Mouse (Mus musculus): ENCODE results near the gene Il4ra. TPM values are rescaled to one million over a fixed set of nuclear protein-coding genes. Genes with fewer than 3 reads are reported as not detected.

Il4ra gene
- polyA plus RNA-seq, 1 experiment from 2014 or later: 6.9 TPM

DNA sequence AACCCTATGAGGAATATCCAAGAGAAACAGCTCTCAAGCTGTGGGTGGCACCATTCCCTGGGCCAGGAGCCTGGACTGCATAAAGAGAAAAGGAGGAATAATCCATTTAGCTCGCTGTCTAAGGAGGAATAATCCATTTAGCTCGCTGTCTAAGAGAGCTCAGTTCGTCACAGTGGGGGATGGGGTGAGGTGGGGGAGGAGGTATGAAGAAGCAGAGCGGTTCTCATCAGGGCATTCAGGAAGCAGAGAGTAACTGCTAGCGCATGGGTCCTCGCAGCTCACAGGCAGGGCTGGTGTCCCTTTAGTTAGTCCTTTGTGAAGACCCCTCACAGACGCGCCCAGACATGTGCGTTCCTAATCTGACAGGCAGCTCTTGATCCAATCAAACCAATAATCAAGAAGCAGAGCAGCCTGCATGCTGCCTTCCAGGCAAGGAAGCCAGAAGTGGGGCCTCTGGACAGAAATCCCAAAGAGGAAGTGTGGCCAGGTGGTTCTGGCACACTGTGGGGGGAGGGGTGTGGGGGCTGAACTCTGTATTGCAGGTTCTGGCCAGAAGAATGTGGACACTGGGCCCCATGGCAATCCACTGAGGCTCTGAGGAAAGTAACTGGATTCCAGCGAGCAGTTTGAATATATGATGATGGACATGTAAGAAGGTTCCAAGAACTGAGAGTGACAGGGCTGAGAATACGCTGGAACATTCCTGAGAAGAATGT, 9.4 kb upstream of the Il4ra start:
- H3K27me3 ChIP-seq (ENCODE audit: control insufficient read depth, insufficient read depth, low read depth, low read length): no peaks in the 10 kb centered on the region
- no peaks in the 10 kb centered on the region for H3K36me3 ChIP-seq (ENCODE audit: control insufficient read depth, insufficient read depth)
- ATAC-seq (ENCODE audit: low read depth): no peak
- H3K4me3 ChIP-seq (ENCODE audit: low read depth, low read length): no peak overlapping the region
- H3K4me1 ChIP-seq (ENCODE audit: control insufficient read depth, low read depth, low read length): no peaks in the 10 kb centered on the region
- H3K4me2 ChIP-seq (ENCODE audit: low read depth, low read length): no peak overlapping the region
- no peak overlapping the region for H3K27ac ChIP-seq (ENCODE audit: low read length)
- no peaks in the 10 kb centered on the region for H3K9me3 ChIP-seq (replicated peaks; ENCODE audit: control insufficient read depth, low read length)
- WGBS (ENCODE audit: insufficient replicate concordance): 37% methylated on average over 11 of the region's 11 CpGs
- H3K9ac ChIP-seq (ENCODE audit: low read depth, low read length): no peak overlapping the region

DNA sequence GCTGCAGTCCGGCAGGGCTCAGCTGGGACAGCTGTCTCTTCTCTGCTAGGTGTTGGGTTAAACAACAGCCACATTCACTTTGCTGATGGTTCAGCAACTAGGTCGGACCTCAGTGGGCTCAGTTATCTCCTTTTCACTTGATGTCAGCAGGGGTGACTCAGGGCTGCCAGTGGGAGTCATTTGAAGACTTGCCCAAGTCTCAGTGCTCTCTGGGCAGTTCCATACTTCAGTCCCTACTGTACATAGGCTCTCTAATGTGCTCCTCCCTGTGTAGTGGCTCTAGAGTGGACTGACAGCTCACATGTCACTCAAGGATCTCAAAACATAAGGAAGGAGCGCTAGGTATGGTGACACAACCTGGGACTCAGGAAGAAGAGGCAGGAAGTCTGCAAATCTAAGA, 8.4 kb upstream of the Il4ra start:
- Histone ChIP-seq H3K27ac (ENCODE audit: low read length) (no peak overlapping the region), H3K9ac (ENCODE audit: low read depth, low read length) (no peak overlapping the region), H3K27me3 (ENCODE audit: control insufficient read depth, insufficient read depth, low read depth, low read length) (no peaks in the 10 kb centered on the region), H3K9me3 (replicated peaks; ENCODE audit: control insufficient read depth, low read length) (no peaks in the 10 kb centered on the region), H3K36me3 (ENCODE audit: control insufficient read depth, insufficient read depth) (no peaks in the 10 kb centered on the region), H3K4me1 (ENCODE audit: control insufficient read depth, low read depth, low read length) (no peaks in the 10 kb centered on the region), H3K4me2 (ENCODE audit: low read depth, low read length) (no peak overlapping the region), H3K4me3 (ENCODE audit: low read depth, low read length) (no peak overlapping the region)
- whole genome bisulfite sequencing (ENCODE audit: insufficient replicate concordance): 30% methylated on average over 3 of the region's 3 CpGs
- no peak for ATAC-seq (ENCODE audit: low read depth)

DNA sequence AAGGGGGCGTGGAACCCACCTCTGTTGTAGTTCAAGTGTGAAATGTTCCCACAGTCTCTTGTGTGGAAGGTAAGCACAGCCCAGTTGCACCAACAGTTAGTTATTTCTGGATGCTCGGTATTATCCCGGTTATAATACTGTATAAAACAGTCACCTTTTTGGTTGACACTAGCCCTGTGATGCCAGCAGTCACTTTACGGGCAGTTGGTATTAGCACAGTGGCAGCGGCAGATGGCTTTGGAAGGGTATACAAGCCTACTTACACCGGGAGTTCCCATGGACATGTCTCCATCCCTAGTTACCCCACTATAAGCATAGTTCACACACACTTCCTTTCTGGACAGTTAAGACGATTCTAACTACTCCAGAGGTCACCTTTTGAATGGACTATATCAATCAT, 6.6 kb upstream of the Il4ra start:
- 66% methylated on average over 7 of the region's 7 CpGs for WGBS (ENCODE audit: insufficient replicate concordance)
- H3K4me2 ChIP-seq (ENCODE audit: low read depth, low read length): no peak overlapping the region
- H3K36me3 ChIP-seq (ENCODE audit: control insufficient read depth, insufficient read depth): no peaks in the 10 kb centered on the region
- H3K9ac ChIP-seq (ENCODE audit: low read depth, low read length): no peak overlapping the region
- H3K27me3 ChIP-seq (ENCODE audit: control insufficient read depth, insufficient read depth, low read depth, low read length): peaks cover 3% of the 10 kb centered on the region; the same call in 1 of the 2 replicates
- no peak overlapping the region for H3K4me3 ChIP-seq (ENCODE audit: low read depth, low read length)
- no peaks in the 10 kb centered on the region; the same call in 1 of the 2 replicates for H3K4me1 ChIP-seq (ENCODE audit: control insufficient read depth, low read depth, low read length)
- no peak for ATAC-seq (ENCODE audit: low read depth)
- no peak overlapping the region for H3K27ac ChIP-seq (ENCODE audit: low read length)
- no peaks in the 10 kb centered on the region for H3K9me3 ChIP-seq (replicated peaks; ENCODE audit: control insufficient read depth, low read length)

DNA sequence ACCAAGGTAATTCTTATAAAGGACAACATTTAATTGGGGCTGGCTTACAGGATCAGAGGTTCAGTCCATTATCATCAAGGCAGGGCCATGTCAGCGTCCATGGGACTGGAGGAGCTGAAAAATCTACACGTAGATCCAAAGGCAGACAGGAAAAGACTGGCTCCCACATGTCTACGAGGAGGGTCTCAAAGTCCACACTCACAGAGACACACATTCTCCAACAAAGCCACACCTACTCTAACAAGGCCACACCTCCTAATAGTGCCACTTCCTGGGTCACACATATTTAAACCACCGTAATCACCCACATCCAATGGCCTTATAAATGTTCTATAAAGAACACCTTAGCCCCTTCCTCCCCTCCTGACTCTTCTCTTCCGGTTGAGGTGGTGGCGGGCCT, 5.2 kb upstream of the Il4ra start:
- Histone ChIP-seq H3K36me3 (ENCODE audit: control insufficient read depth, insufficient read depth) (no peaks in the 10 kb centered on the region), H3K4me1 (ENCODE audit: control insufficient read depth, low read depth, low read length) (peaks cover 12% of the 10 kb centered on the region), H3K9me3 (replicated peaks; ENCODE audit: control insufficient read depth, low read length) (no peaks in the 10 kb centered on the region), H3K27ac (ENCODE audit: low read length) (no peak overlapping the region), H3K9ac (ENCODE audit: low read depth, low read length) (no peak overlapping the region), H3K27me3 (ENCODE audit: control insufficient read depth, insufficient read depth, low read depth, low read length) (peaks cover 5% of the 10 kb centered on the region; the same call in 1 of the 2 replicates), H3K4me3 (ENCODE audit: low read depth, low read length) (no peak overlapping the region), H3K4me2 (ENCODE audit: low read depth, low read length) (no peak overlapping the region)
- ATAC-seq (ENCODE audit: low read depth): no peak
- WGBS (ENCODE audit: insufficient replicate concordance): 66% methylated on average over 6 of the region's 6 CpGs

DNA sequence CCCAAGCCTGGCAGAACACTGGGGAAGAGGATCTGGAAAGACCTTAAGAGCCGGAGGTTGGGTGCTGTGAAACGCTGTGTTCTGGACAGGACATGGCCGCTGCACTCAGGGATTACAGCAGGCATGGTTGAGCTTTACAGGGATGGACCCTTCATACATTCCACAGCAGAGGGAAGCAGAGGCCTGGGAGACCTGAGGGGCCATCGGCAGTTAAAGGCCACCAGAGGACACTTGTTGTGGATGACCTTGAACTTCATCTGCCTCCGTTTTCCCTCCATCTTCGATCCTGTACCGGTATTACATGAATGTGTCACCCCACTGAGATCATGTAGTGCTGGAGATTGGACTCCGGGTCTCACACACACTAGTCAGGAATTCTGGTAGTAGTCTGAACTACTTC, 2.0 kb upstream of the Il4ra start:
- Histone ChIP-seq H3K4me2 (ENCODE audit: low read depth, low read length) (no peak overlapping the region), H3K4me3 (ENCODE audit: low read depth, low read length) (no peak overlapping the region), H3K9ac (ENCODE audit: low read depth, low read length) (no peak overlapping the region), H3K27me3 (ENCODE audit: control insufficient read depth, insufficient read depth, low read depth, low read length) (peaks cover 5% of the 10 kb centered on the region; the same call in 1 of the 2 replicates), H3K4me1 (ENCODE audit: control insufficient read depth, low read depth, low read length) (peaks cover 25% of the 10 kb centered on the region), H3K27ac (ENCODE audit: low read length) (no peak overlapping the region), H3K9me3 (replicated peaks; ENCODE audit: control insufficient read depth, low read length) (no peaks in the 10 kb centered on the region), H3K36me3 (ENCODE audit: control insufficient read depth, insufficient read depth) (no peaks in the 10 kb centered on the region)
- 76% methylated on average over 8 of the region's 8 CpGs for WGBS (ENCODE audit: insufficient replicate concordance)
- no peak for ATAC-seq (ENCODE audit: low read depth)

DNA sequence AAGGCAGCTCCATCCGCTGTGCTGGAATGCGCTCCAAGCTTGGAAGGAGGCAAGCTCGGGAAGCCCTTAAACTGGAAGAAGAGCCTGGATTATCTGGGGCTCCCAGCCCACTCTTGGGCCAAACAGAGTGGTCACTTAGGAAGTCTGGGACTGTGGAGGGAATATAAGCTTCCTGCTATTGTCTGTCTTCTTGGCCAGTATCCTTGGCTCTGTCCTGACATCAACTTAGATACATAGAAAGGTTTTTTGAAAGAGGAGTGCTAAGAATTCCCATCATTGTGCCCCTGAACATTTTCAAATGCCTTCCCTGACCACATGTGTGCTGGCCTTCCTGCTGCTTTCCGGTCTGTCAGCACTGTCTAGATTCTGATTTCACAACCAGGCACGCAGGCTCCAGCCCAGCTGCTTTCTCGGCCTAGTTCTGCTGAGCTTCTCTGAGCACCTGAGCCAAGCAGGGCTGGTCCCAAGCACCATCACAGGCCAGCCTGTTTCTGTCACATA, 989 bp upstream of the Il4ra start:
- Histone ChIP-seq H3K27me3 (ENCODE audit: control insufficient read depth, insufficient read depth, low read depth, low read length) (peaks cover 5% of the 10 kb centered on the region; the same call in 1 of the 2 replicates), H3K4me1 (ENCODE audit: control insufficient read depth, low read depth, low read length) (peaks cover 33% of the 10 kb centered on the region), H3K4me3 (ENCODE audit: low read depth, low read length) (no peak overlapping the region), H3K36me3 (ENCODE audit: control insufficient read depth, insufficient read depth) (no peaks in the 10 kb centered on the region), H3K4me2 (ENCODE audit: low read depth, low read length) (peak overlapping the region; percentile 91), H3K9me3 (replicated peaks; ENCODE audit: control insufficient read depth, low read length) (no peaks in the 10 kb centered on the region), H3K27ac (ENCODE audit: low read length) (peak overlapping the region; percentile 60), H3K9ac (ENCODE audit: low read depth, low read length) (peak overlapping the region; percentile 32; the same call in 1 of the 2 replicates)
- WGBS (ENCODE audit: insufficient replicate concordance): 40% methylated on average over 6 of the region's 6 CpGs
- no peak for ATAC-seq (ENCODE audit: low read depth)

DNA sequence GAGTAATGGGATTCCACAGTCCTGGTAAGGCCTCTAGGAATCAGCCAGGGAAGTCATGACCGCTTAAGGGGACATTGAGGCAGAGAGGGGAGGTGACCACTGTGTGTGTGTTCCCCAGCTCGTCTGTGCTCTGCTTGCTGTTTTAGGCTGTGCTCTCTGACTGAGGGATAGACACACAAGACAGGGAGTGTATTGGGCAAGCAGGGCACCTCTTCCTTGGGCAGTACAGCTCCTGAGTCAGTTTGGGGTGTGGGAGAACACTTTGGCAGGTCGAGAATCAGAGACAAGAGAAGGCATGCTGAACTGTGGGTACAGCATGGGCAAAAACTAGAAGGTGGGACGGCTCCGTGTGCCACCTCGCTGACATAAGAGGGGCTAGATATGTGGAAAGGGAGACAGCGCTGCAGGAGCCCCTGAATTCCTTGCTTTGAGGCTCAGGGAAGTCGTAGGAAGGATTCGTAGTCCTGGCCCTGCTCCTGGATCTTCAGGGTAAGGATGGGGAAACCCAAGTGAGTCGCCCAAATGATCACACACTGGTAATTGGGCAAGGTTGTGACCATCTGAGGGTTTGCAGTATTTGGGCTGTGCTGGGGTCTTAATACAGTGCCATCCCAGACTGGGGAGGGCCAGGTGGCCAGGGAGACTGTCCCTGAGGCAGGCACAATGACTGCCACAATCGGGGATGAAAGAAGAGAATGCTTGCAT, 1.1 kb downstream of the Il4ra start:
- H3K4me3 ChIP-seq (ENCODE audit: low read depth, low read length): peak overlapping the region; percentile 68
- WGBS (ENCODE audit: insufficient replicate concordance): 46% methylated on average over 11 of the region's 11 CpGs

DNA sequence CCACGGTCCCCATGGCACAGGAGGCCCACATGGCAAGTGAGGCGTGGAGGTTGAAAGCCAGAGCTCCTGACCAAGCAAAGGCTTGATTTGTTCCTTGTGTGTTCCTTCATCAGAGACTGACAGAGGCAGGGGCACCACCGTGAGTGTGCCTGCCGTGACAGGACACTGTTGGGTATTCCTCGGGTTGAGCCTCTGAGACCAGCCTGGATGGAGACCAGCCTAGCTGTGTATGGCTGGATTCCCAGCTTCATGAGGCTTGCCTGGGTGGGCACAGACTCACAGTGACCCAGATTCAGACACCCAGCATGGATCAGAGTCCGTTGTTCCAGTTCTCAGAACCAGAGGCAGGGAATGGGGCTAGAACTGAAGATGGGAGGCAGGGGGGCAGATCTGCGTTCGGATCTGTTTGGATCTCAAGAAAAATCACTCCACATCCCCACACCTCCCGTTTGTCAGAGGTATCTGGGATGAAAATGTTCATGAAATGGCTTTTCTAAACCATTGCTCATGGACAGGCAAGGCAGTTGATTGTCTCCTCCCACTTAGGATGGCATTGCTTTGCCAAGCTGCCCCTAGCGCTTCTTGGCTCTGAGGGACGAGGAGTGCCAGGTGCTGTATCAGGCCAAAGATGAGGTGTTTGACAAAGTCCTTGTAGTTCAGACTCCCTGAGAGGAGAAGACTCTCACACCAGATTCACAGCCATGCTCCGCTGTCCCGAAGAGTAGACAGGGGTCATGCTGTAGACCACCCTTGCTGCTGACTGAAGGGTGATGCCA, 1.9 kb downstream of the Il4ra start:
- H3K9me3 ChIP-seq (replicated peaks; ENCODE audit: control insufficient read depth, low read length): no peaks in the 10 kb centered on the region
- peaks cover 5% of the 10 kb centered on the region; the same call in 1 of the 2 replicates for H3K27me3 ChIP-seq (ENCODE audit: control insufficient read depth, insufficient read depth, low read depth, low read length)
- no peak for ATAC-seq (ENCODE audit: low read depth)
- peak overlapping the region; percentile 68 for H3K4me3 ChIP-seq (ENCODE audit: low read depth, low read length)
- WGBS (ENCODE audit: insufficient replicate concordance): 67% methylated on average over 13 of the region's 13 CpGs
- H3K4me1 ChIP-seq (ENCODE audit: control insufficient read depth, low read depth, low read length): peaks cover 45% of the 10 kb centered on the region
- peak overlapping the region; percentile 91 for H3K4me2 ChIP-seq (ENCODE audit: low read depth, low read length)
- H3K27ac ChIP-seq (ENCODE audit: low read length): no peak overlapping the region
- H3K9ac ChIP-seq (ENCODE audit: low read depth, low read length): no peak overlapping the region
- H3K36me3 ChIP-seq (ENCODE audit: control insufficient read depth, insufficient read depth): no peaks in the 10 kb centered on the region

More for the DNA sequence above, 1.1 kb downstream of the Il4ra start:
- H3K9me3 ChIP-seq (replicated peaks; ENCODE audit: control insufficient read depth, low read length): no peaks in the 10 kb centered on the region
- H3K36me3 ChIP-seq (ENCODE audit: control insufficient read depth, insufficient read depth): no peaks in the 10 kb centered on the region
- peak overlapping the region; percentile 79 for H3K9ac ChIP-seq (ENCODE audit: low read depth, low read length)
- ATAC-seq (ENCODE audit: low read depth): no peak
- H3K4me2 ChIP-seq (ENCODE audit: low read depth, low read length): peak overlapping the region; percentile 91
- peaks cover 5% of the 10 kb centered on the region; the same call in 1 of the 2 replicates for H3K27me3 ChIP-seq (ENCODE audit: control insufficient read depth, insufficient read depth, low read depth, low read length)
- no peak overlapping the region for H3K27ac ChIP-seq (ENCODE audit: low read length)
- H3K4me1 ChIP-seq (ENCODE audit: control insufficient read depth, low read depth, low read length): peaks cover 45% of the 10 kb centered on the region

Measured in liver, embryonic 16.5 days (tissue).